Mouse (Mus musculus): Measurements from ENCODE around the gene Vmn1r54. TPM values are rescaled to one million over a fixed set of nuclear protein-coding genes. Genes with fewer than 3 reads are reported as not detected.

Vmn1r54 gene
- polyA plus RNA-seq, 1 experiment from 2014 or later = not detected

DNA sequence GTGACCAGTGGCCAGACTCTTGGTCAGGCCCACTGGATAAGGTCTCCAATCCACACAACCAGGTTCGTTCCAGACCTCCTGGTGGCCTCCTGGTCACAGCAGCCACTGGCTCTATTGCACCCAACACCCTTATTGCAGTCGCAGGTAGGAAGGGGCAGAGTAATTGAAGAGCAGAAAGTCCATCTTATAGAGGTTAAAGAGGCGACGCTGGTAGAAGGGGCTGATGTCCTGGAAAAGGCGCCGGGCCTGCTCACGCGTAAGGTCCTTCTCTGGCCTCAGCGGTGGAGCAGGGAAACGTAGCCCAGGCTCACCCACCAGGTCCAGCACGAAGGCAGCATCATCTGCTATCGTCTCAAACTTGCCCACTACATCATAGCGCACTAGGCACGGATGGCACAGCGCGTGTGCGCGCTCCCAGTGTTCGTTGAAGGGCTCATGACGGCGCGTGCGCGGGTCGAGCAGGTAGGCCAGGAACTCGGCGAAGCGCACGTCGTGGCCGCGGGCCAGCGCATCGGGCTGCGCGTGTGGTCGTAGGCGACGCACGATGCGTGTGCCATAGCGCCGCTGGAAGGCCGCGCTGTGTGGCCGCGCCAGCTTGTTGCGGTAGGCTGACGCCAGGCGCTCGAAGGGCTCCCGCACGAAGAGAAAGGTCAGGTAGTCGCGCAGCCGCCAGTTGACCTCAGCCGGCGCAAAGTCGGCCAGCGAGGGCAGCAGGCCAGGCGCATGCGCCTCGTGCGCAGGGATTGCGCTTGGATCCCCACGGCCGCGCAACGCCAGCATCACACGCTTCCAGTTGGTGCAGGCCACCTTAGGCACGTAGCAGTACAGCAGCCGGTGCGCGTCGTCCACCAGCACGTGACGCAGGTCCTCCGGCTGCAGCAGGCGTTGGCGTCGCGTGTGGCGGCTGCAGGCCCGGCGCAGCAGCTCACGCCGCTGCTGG, 63.0 kb downstream of the Vmn1r54 start:
- ATAC-seq (ENCODE audit: low FRiP score, low TSS enrichment) = no peak
- no peak overlapping the region for H3K4me2 ChIP-seq (replicated peaks; ENCODE audit: low read depth, low read length)
- H3K27ac ChIP-seq (ENCODE audit: low read length) = no peak overlapping the region
- WGBS = 88% methylated on average over 75 of the region's 87 CpGs
- H3K4me1 ChIP-seq (ENCODE audit: insufficient read depth, low read length) = no peaks in the 10 kb centered on the region
- no peak overlapping the region for H3K4me3 ChIP-seq (ENCODE audit: low read length)
- peaks cover 4% of the 10 kb centered on the region; the same call in 1 of the 2 replicates for H3K36me3 ChIP-seq (ENCODE audit: insufficient read depth, low read length)
- H3K27me3 ChIP-seq (ENCODE audit: insufficient read depth, low read length) = no peaks in the 10 kb centered on the region
- peaks cover 10% of the 10 kb centered on the region for H3K9me3 ChIP-seq (ENCODE audit: low read length)
- H3K9ac ChIP-seq (replicated peaks; ENCODE audit: low read length) = no peak overlapping the region

GRCm38 (mm10) chr6:90315961-90316360, 69.9 kb downstream of the Vmn1r54 start:
- WGBS = 82% methylated on average over 5 of the region's 5 CpGs
- no peak overlapping the region for H3K27ac ChIP-seq (ENCODE audit: low read length)
- peaks cover 10% of the 10 kb centered on the region for H3K4me1 ChIP-seq (ENCODE audit: insufficient read depth, low read length)
- H3K4me2 ChIP-seq (replicated peaks; ENCODE audit: low read depth, low read length) = no peak overlapping the region
- no peak overlapping the region for H3K9ac ChIP-seq (replicated peaks; ENCODE audit: low read length)
- no peak overlapping the region for H3K4me3 ChIP-seq (ENCODE audit: low read length)
- no peak for ATAC-seq (ENCODE audit: low FRiP score, low TSS enrichment)
- no peaks in the 10 kb centered on the region for H3K36me3 ChIP-seq (ENCODE audit: insufficient read depth, low read length)
- no peaks in the 10 kb centered on the region for H3K27me3 ChIP-seq (ENCODE audit: insufficient read depth, low read length)
- peaks cover 4% of the 10 kb centered on the region; the same call in 1 of the 2 replicates for H3K9me3 ChIP-seq (ENCODE audit: low read length)

DNA sequence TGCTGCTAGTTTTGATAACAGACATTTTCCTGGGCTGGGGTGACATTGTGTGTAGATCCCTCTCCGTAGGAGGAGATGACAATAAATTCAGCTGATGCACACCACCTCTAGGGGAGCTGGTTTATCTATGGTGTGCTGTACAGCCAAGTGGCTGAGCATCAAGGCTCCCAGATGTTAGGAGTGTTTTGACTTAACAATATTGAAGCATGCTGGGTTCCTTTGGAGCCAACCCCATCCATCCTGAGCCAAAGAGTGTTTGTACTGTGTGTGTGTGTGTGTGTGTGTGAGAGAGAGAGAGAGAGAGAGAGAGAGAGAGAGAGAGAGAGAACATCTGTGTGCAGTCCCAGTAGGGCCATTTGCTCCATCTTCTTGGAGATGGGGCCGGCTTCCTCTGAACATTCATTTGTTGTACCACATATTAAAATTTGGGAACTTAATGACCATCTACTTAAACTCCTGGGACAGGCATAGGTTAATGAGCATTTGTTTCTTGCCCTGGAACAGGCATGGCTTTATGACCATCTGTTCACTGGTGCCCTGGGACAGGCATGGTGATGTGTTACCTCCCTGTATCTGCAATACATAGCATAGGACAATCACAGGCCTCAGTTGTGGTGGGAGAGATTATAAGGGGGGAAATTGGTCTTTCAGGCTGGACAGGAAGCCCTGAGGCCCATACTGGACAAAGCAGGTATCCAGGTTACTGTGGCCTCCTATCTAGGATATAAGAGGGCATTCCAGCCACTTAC, 71.6 kb downstream of the Vmn1r54 start:
- no peak for ATAC-seq (ENCODE audit: low FRiP score, low TSS enrichment)
- Histone ChIP-seq H3K36me3 (ENCODE audit: insufficient read depth, low read length) (no peaks in the 10 kb centered on the region), H3K27me3 (ENCODE audit: insufficient read depth, low read length) (no peaks in the 10 kb centered on the region), H3K9me3 (ENCODE audit: low read length) (no peaks in the 10 kb centered on the region), H3K4me1 (ENCODE audit: insufficient read depth, low read length) (peaks cover 17% of the 10 kb centered on the region), H3K4me3 (ENCODE audit: low read length) (no peak overlapping the region), H3K27ac (ENCODE audit: low read length) (no peak overlapping the region), H3K9ac (replicated peaks; ENCODE audit: low read length) (no peak overlapping the region), H3K4me2 (replicated peaks; ENCODE audit: low read depth, low read length) (no peak overlapping the region)
- 73% methylated on average over 2 of the region's 2 CpGs for WGBS

- Histone ChIP-seq H3K27ac (ENCODE audit: low read length) (no peak overlapping the region), H3K9ac (replicated peaks; ENCODE audit: low read length) (no peak overlapping the region), H3K4me3 (ENCODE audit: low read length) (no peak overlapping the region), H3K4me1 (ENCODE audit: insufficient read depth, low read length) (peaks cover 17% of the 10 kb centered on the region), H3K27me3 (ENCODE audit: insufficient read depth, low read length) (no peaks in the 10 kb centered on the region), H3K9me3 (ENCODE audit: low read length) (no peaks in the 10 kb centered on the region), H3K4me2 (replicated peaks; ENCODE audit: low read depth, low read length) (no peak overlapping the region), H3K36me3 (ENCODE audit: insufficient read depth, low read length) (no peaks in the 10 kb centered on the region)
- WGBS = 88% methylated on average over 2 of the region's 2 CpGs
- no peak for ATAC-seq (ENCODE audit: low FRiP score, low TSS enrichment)
These were observed 72.9 kb downstream of the Vmn1r54 start for GRCm38 (mm10) chr6:90319019-90319418.

- Histone ChIP-seq H3K4me2 (replicated peaks; ENCODE audit: low read depth, low read length) (no peak overlapping the region), H3K4me3 (ENCODE audit: low read length) (no peak overlapping the region), H3K9ac (replicated peaks; ENCODE audit: low read length) (no peak overlapping the region), H3K27ac (ENCODE audit: low read length) (peak overlapping the region; percentile 65; the same call in 1 of the 2 replicates), H3K36me3 (ENCODE audit: insufficient read depth, low read length) (no peaks in the 10 kb centered on the region), H3K4me1 (ENCODE audit: insufficient read depth, low read length) (peaks cover 17% of the 10 kb centered on the region), H3K9me3 (ENCODE audit: low read length) (no peaks in the 10 kb centered on the region), H3K27me3 (ENCODE audit: insufficient read depth, low read length) (no peaks in the 10 kb centered on the region)
- ATAC-seq (ENCODE audit: low FRiP score, low TSS enrichment) = no peak
- WGBS = 67% methylated on average over 7 of the region's 7 CpGs
These were observed 73.5 kb downstream of the Vmn1r54 start for GRCm38 (mm10) chr6:90319475-90320191.

- 65% methylated on average over 5 of the region's 5 CpGs for WGBS
- peak overlapping the region; percentile 65 for H3K27ac ChIP-seq (ENCODE audit: low read length)
- H3K9ac ChIP-seq (replicated peaks; ENCODE audit: low read length) = no peak overlapping the region
- peak; percentile 77 for ATAC-seq (ENCODE audit: low FRiP score, low TSS enrichment)
- no peaks in the 10 kb centered on the region for H3K9me3 ChIP-seq (ENCODE audit: low read length)
- no peaks in the 10 kb centered on the region for H3K36me3 ChIP-seq (ENCODE audit: insufficient read depth, low read length)
- H3K27me3 ChIP-seq (ENCODE audit: insufficient read depth, low read length) = no peaks in the 10 kb centered on the region
- H3K4me1 ChIP-seq (ENCODE audit: insufficient read depth, low read length) = peaks cover 20% of the 10 kb centered on the region
- H3K4me3 ChIP-seq (ENCODE audit: low read length) = no peak overlapping the region
- no peak overlapping the region for H3K4me2 ChIP-seq (replicated peaks; ENCODE audit: low read depth, low read length)
These were observed 74.3 kb downstream of the Vmn1r54 start for GRCm38 (mm10) chr6:90320429-90320828.

Other genes with a start within 250 kb of the Vmn1r54 start
- not detected in 2 replicates for gene Vmn1r47, start 230.2 kb upstream of the Vmn1r54 start, polyA plus RNA-seq (2015; fragmentation: Nextera tagmentation; extraction: Ambion mirVana)
- not detected in 2 replicates for gene Vmn1r48, start 209.5 kb upstream of the Vmn1r54 start, polyA plus RNA-seq (2015; fragmentation: Nextera tagmentation; extraction: Ambion mirVana)
- not detected in 2 replicates for gene Vmn1r49, start 167.8 kb upstream of the Vmn1r54 start, polyA plus RNA-seq (2015; fragmentation: Nextera tagmentation; extraction: Ambion mirVana)
- gene Vmn1r50, start 144.9 kb upstream of the Vmn1r54 start, polyA plus RNA-seq (2015; fragmentation: Nextera tagmentation; extraction: Ambion mirVana) = not detected in 2 replicates
- not detected in 2 replicates for gene Vmn1r51, start 123.7 kb upstream of the Vmn1r54 start, polyA plus RNA-seq (2015; fragmentation: Nextera tagmentation; extraction: Ambion mirVana)
- gene Vmn1r52, start 71.5 kb upstream of the Vmn1r54 start, polyA plus RNA-seq (2015; fragmentation: Nextera tagmentation; extraction: Ambion mirVana) = not detected in 2 replicates
- gene V1ra8, start 43.5 kb upstream of the Vmn1r54 start, polyA plus RNA-seq (2015; fragmentation: Nextera tagmentation; extraction: Ambion mirVana) = not detected in 2 replicates
- gene Vmn1r53, start 21.9 kb upstream of the Vmn1r54 start, polyA plus RNA-seq (2015; fragmentation: Nextera tagmentation; extraction: Ambion mirVana) = not detected in 2 replicates
- not detected in 2 replicates for gene BC048671, start 54.9 kb downstream of the Vmn1r54 start, polyA plus RNA-seq (2015; fragmentation: Nextera tagmentation; extraction: Ambion mirVana)
- gene Chst13, start 78.9 kb downstream of the Vmn1r54 start, polyA plus RNA-seq (2015; fragmentation: Nextera tagmentation; extraction: Ambion mirVana) = 5.8 and 6.7 TPM in 2 replicates
- 0.15 and 0.19 TPM in 2 replicates for gene Uroc1, start 87.0 kb downstream of the Vmn1r54 start, polyA plus RNA-seq (2015; fragmentation: Nextera tagmentation; extraction: Ambion mirVana)
- gene Zxdc, start 123.2 kb downstream of the Vmn1r54 start, polyA plus RNA-seq (2015; fragmentation: Nextera tagmentation; extraction: Ambion mirVana) = 6.4 and 7.5 TPM in 2 replicates
- gene Cfap100, start 182.5 kb downstream of the Vmn1r54 start, polyA plus RNA-seq (2015; fragmentation: Nextera tagmentation; extraction: Ambion mirVana) = 0.49 and 0.62 TPM in 2 replicates
- gene Klf15, start 216.3 kb downstream of the Vmn1r54 start, polyA plus RNA-seq (2015; fragmentation: Nextera tagmentation; extraction: Ambion mirVana) = 16.1 TPM in 2 replicates
- 21.1 and 23.4 TPM in 2 replicates for gene Aldh1l1, start 240.1 kb downstream of the Vmn1r54 start, polyA plus RNA-seq (2015; fragmentation: Nextera tagmentation; extraction: Ambion mirVana)